Mouse (Mus musculus) olfactory bulb, adult 2 months (tissue): ENCODE results near the gene Skap2. TPM values are rescaled to one million over a fixed set of nuclear protein-coding genes. Genes with fewer than 3 reads are reported as not detected.

Source experiments
- H3K27ac ChIP-seq: fragments of 200-500 bp; 2 replicates; pipeline ENCODE4 v1.5.1; 2012; ENCODE audit warnings: low read depth, low read length; ENCODE audit not compliant: insufficient read depth
- H3K4me1 ChIP-seq: fragments of 200-500 bp; 2 replicates; pipeline ENCODE4 v1.6.1; 2012; ENCODE audit warnings: low read length; ENCODE audit not compliant: control insufficient read depth, insufficient read depth
- H3K4me3 ChIP-seq: fragments of 200-500 bp; 2 replicates; pipeline ENCODE4 v1.5.1; 2012; ENCODE audit warnings: mild to moderate bottlenecking, low read depth, low read length, moderate library complexity; ENCODE audit not compliant: insufficient read depth
- CTCF ChIP-seq: fragments of 200-500 bp; IDR thresholded peaks from 2 replicates; pipeline ENCODE4 v1.5.1; 2012; ENCODE audit warnings: low read depth, mild to moderate bottlenecking, low read length, moderate library complexity; ENCODE audit not compliant: insufficient read depth
- POLR2A ChIP-seq: fragments of 200-500 bp; IDR thresholded peaks from 2 replicates; pipeline ENCODE4 v1.6.1; 2012; ENCODE audit warnings: mild to moderate bottlenecking, low read depth, low read length, moderate library complexity; ENCODE audit not compliant: insufficient read depth
- WGBS: fragments of 180-500 bp; shearing (Covaris S2); methylation state at CpG from one replicate; pipeline ENCODE4 v1.1.7; 2018; 5-methylcytosine and 5-hydroxymethylcytosine counted together
- polyA plus RNA-seq: library from polyadenylated mRNA; stranded (reverse); fragments of >200 nt; gene quantifications from 2 replicates; pipeline ENCODE4 v1.2.4, GENCODE M21; 2012; ENCODE audit warnings: low replicate concordance; ENCODE audit not compliant: missing spikeins, insufficient read depth, insufficient read length

Skap2 gene
- polyA plus RNA-seq, 1 experiment = not detected

- H3K4me3 ChIP-seq = no peak overlapping the region
- H3K4me1 ChIP-seq = no peaks in the 10 kb centered on the region
- no peak for TF ChIP-seq POLR2A
- TF ChIP-seq CTCF = no peak
- 55% methylated on average over 12 of the region's 12 CpGs for WGBS
- H3K27ac ChIP-seq = no peak overlapping the region
These were observed 203.1 kb downstream of the Skap2 start for GRCm38 (mm10) chr6:51809164-51809824.

- no peaks in the 10 kb centered on the region for H3K4me1 ChIP-seq
- 85% methylated on average over 6 of the region's 6 CpGs for WGBS
- no peak overlapping the region for H3K27ac ChIP-seq
- no peak for TF ChIP-seq POLR2A
- no peak for TF ChIP-seq CTCF
- no peak overlapping the region for H3K4me3 ChIP-seq
These were observed 204.3 kb downstream of the Skap2 start for GRCm38 (mm10) chr6:51808011-51808410.

Other genes with a start within 250 kb of the Skap2 start
- gene Hoxa1, start 145.8 kb upstream of the Skap2 start, polyA plus RNA-seq = not detected in 2 replicates
- gene Hoxa2, start 152.3 kb upstream of the Skap2 start, polyA plus RNA-seq = not detected in 2 replicates
- gene 5730596B20Rik, start 164.9 kb upstream of the Skap2 start, polyA plus RNA-seq = not detected in 2 replicates
- not detected in 2 replicates for gene Hoxa4, start 179.2 kb upstream of the Skap2 start, polyA plus RNA-seq
- gene Hoxa5, start 192.0 kb upstream of the Skap2 start, polyA plus RNA-seq = not detected in 2 replicates
- not detected in 2 replicates for gene Hoxa6, start 196.2 kb upstream of the Skap2 start, polyA plus RNA-seq
- gene Hoxa3, start 200.8 kb upstream of the Skap2 start, polyA plus RNA-seq = not detected in 2 replicates
- not detected in 2 replicates for gene Gm28308, start 200.8 kb upstream of the Skap2 start, polyA plus RNA-seq
- gene Hoxa7, start 209.3 kb upstream of the Skap2 start, polyA plus RNA-seq = not detected in 2 replicates
- gene Hoxa9, start 218.5 kb upstream of the Skap2 start, polyA plus RNA-seq = not detected in 2 replicates
- not detected in 2 replicates for gene Hoxa10, start 228.3 kb upstream of the Skap2 start, polyA plus RNA-seq
- not detected in 2 replicates for gene Hoxa11, start 233.3 kb upstream of the Skap2 start, polyA plus RNA-seq
- gene Hoxa13, start 248.3 kb upstream of the Skap2 start, polyA plus RNA-seq = not detected in 2 replicates